Mouse (Mus musculus): ENCODE results near the gene Arrdc2. TPM values are rescaled to one million over a fixed set of nuclear protein-coding genes. Genes with fewer than 3 reads are reported as not detected.

Gene Arrdc2
- polyA plus RNA-seq, 1 experiment, result 49.9 TPM

DNA sequence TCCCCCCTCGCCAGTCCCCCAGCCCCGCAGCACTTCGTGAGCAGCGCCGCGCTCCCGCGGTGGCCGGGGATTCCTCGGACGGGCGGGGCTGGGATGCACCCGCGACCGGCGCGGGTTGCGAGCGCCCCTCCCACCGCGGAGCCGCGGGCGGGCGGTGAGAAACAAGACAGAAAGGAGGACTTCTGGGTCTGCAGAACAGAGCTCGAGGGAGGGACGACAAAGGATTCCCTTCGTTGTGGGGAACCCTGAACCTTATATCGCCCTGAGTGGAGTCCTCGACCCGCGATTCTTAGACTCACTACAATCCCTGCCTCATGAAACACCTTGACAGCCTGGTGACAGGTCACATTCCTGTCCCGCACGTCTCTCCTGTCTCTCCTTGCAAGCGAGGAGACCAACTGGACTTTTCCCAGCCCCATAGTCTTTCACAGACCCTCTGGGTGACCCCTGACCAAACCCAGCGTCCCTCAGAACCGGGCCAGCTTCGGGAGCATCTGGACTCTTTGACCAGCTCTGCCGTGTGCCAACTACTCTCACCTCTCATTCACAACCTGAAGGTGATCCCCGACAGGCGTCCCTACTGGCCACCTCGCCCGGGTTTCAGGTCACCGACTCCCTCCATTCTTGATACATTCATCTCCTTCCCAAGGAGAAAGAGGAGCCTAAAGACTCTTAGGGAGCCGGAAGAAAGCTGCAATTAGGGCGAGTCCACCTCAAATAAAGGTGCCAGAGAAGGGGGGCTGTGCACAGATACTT lies 24.6 kb upstream of the Arrdc2 start:
- Histone ChIP-seq H3K36me3 (ENCODE audit: control insufficient read depth, insufficient read depth, low read length) (peaks cover 6% of the 10 kb centered on the region), H3K4me1 (ENCODE audit: control insufficient read depth, insufficient read depth, insufficient read length, low read length) (peaks cover 26% of the 10 kb centered on the region), H3K4me3 (ENCODE audit: low read depth, low read length) (peak overlapping the region; percentile 38), H3K27me3 (ENCODE audit: control insufficient read depth, insufficient read depth, low read length) (peaks cover 34% of the 10 kb centered on the region), H3K27ac (ENCODE audit: insufficient read depth, low read depth, low read length) (no peak overlapping the region)
- 1% methylated on average over 46 of the region's 46 CpGs for WGBS
- no peak for TF ChIP-seq CTCF (IDR thresholded peaks at IDR 0.05; ENCODE audit: extremely low read depth, insufficient read length, insufficient replicate concordance, low read depth, low read length)
- no peak for TF ChIP-seq POLR2A (IDR thresholded peaks at IDR 0.05; ENCODE audit: low read depth, low read length)

DNA sequence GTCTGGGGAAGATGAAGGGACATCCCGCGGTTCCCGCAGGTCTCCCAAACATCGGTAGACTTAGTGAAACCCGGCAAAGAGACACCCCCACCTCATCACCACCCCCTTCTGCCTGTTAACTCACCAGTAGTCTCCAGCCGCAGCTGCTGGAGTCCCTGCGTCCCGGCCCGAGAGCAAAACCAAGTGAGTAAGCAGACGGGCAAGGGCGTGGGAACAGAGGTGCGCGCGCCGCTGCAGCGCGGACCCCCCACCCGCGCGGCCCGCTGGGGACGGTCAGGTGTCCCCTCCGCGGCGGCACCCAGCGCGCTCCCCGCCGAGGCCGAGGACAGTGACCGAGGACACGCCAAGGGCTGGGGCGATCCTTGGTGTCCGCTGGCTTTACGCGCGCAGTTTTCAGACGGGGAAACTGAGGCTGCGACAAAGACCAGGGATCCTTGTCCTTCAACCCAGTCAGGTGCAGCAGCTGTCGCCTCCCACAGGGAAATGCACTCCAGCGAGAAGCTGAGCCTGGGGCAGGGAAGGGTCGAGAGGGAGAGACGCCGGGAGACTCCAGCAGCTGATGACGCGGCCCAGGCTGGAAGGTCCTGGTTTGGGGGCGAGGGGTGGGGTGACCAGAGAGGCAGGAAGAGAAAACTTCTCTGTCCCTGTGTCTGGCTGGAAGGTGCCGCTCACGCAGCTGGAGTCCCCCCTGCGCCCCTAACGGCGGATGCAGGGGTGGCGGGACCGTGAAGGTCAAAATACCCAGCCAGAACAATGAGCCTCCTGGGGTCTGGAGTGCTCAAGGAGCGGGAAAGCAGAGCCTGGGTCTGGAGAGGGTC lies 23.5 kb upstream of the Arrdc2 start, which contains the start of gene Kcnn1:
Gene Kcnn1, minus strand, starts transcription at position 435 of the 818 bp plus-strand sequence.
- peaks cover 22% of the 10 kb centered on the region for H3K4me1 ChIP-seq (ENCODE audit: control insufficient read depth, insufficient read depth, insufficient read length, low read length)
- peaks cover 3% of the 10 kb centered on the region for H3K36me3 ChIP-seq (ENCODE audit: control insufficient read depth, insufficient read depth, low read length)
- no peak within 1 kb of the TSS for H3K27ac ChIP-seq (ENCODE audit: insufficient read depth, low read depth, low read length)
- TF ChIP-seq CTCF (IDR thresholded peaks at IDR 0.05; ENCODE audit: extremely low read depth, insufficient read length, insufficient replicate concordance, low read depth, low read length) (no peak), POLR2A (IDR thresholded peaks at IDR 0.05; ENCODE audit: low read depth, low read length) (no peak)
- WGBS, result 1% methylated on average over 55 of the region's 55 CpGs
- peak within 1 kb of the TSS; percentile 38 for H3K4me3 ChIP-seq (ENCODE audit: low read depth, low read length)
- H3K27me3 ChIP-seq (ENCODE audit: control insufficient read depth, insufficient read depth, low read length), result peaks cover 34% of the 10 kb centered on the region

DNA sequence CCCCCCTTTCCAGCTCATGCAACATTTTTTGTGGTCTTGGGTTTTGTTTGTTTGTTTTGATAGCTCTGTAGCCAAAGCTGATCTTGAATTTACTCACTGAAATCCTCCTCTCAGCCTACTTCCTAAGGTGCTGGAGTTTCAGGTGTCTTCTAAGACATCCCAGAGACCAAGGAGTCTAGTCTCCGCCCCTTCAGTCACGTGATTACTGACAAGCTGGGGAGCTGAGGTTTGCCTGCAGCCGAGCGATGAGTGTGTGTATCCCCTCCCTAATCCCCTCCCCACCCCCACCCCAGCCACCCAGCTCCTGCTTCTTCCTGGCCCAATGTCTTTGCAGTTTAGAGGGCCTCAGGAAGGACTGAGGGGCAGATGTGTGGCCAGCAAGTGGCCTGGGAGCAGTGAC lies 18.0 kb upstream of the Arrdc2 start:
- TF ChIP-seq POLR2A (IDR thresholded peaks at IDR 0.05; ENCODE audit: low read depth, low read length) (no peak), CTCF (IDR thresholded peaks at IDR 0.05; ENCODE audit: extremely low read depth, insufficient read length, insufficient replicate concordance, low read depth, low read length) (no peak)
- H3K27ac ChIP-seq (ENCODE audit: insufficient read depth, low read depth, low read length), result no peak overlapping the region
- peaks cover 8% of the 10 kb centered on the region for H3K27me3 ChIP-seq (ENCODE audit: control insufficient read depth, insufficient read depth, low read length)
- no peaks in the 10 kb centered on the region for H3K36me3 ChIP-seq (ENCODE audit: control insufficient read depth, insufficient read depth, low read length)
- H3K4me1 ChIP-seq (ENCODE audit: control insufficient read depth, insufficient read depth, insufficient read length, low read length), result peaks cover 6% of the 10 kb centered on the region
- WGBS, result 55% methylated on average over 4 of the region's 4 CpGs
- H3K4me3 ChIP-seq (ENCODE audit: low read depth, low read length), result no peak overlapping the region

GRCm38 (mm10) chr8:70856541-70857197 lies 17.1 kb upstream of the Arrdc2 start:
- Histone ChIP-seq H3K4me1 (ENCODE audit: control insufficient read depth, insufficient read depth, insufficient read length, low read length) (peaks cover 6% of the 10 kb centered on the region), H3K27ac (ENCODE audit: insufficient read depth, low read depth, low read length) (no peak overlapping the region), H3K27me3 (ENCODE audit: control insufficient read depth, insufficient read depth, low read length) (no peaks in the 10 kb centered on the region; the same call in 1 of the 2 replicates), H3K36me3 (ENCODE audit: control insufficient read depth, insufficient read depth, low read length) (no peaks in the 10 kb centered on the region), H3K4me3 (ENCODE audit: low read depth, low read length) (peak overlapping the region; percentile 65)
- 6% methylated on average over 33 of the region's 33 CpGs for WGBS
- TF ChIP-seq CTCF (IDR thresholded peaks at IDR 0.05; ENCODE audit: extremely low read depth, insufficient read length, insufficient replicate concordance, low read depth, low read length) (no peak), POLR2A (IDR thresholded peaks at IDR 0.05; ENCODE audit: low read depth, low read length) (no peak)

GRCm38 (mm10) chr8:70856028-70856427 lies 16.5 kb upstream of the Arrdc2 start:
- no peak for TF ChIP-seq POLR2A (IDR thresholded peaks at IDR 0.05; ENCODE audit: low read depth, low read length)
- no peak for TF ChIP-seq CTCF (IDR thresholded peaks at IDR 0.05; ENCODE audit: extremely low read depth, insufficient read length, insufficient replicate concordance, low read depth, low read length)
- peaks cover 6% of the 10 kb centered on the region for H3K4me1 ChIP-seq (ENCODE audit: control insufficient read depth, insufficient read depth, insufficient read length, low read length)
- H3K4me3 ChIP-seq (ENCODE audit: low read depth, low read length), result no peak overlapping the region
- no peak overlapping the region for H3K27ac ChIP-seq (ENCODE audit: insufficient read depth, low read depth, low read length)
- H3K27me3 ChIP-seq (ENCODE audit: control insufficient read depth, insufficient read depth, low read length), result no peaks in the 10 kb centered on the region; the same call in 1 of the 2 replicates
- 66% methylated on average over 5 of the region's 5 CpGs for WGBS
- H3K36me3 ChIP-seq (ENCODE audit: control insufficient read depth, insufficient read depth, low read length), result no peaks in the 10 kb centered on the region

DNA sequence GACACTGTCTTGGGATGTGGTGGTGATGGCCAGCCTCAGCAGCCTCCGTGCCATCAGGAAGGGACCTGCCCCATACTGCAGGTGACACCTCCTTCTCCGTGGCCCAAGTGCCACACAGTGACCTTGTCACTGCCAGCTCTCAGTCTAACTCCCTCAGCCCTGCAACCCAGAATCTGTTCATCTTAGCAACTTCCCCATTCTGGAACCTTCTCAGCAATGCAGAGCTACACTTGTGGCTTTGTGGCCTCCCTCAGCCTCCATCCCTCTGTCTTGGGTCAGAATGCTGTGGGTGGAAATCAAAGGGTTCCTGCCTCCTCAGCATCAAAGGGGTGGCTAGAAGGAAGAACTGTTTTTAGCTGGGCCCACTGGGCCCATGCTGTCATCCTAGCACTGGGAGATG lies 14.3 kb upstream of the Arrdc2 start:
- Histone ChIP-seq H3K4me1 (ENCODE audit: control insufficient read depth, insufficient read depth, insufficient read length, low read length) (peaks cover 6% of the 10 kb centered on the region), H3K4me3 (ENCODE audit: low read depth, low read length) (no peak overlapping the region), H3K27ac (ENCODE audit: insufficient read depth, low read depth, low read length) (no peak overlapping the region), H3K27me3 (ENCODE audit: control insufficient read depth, insufficient read depth, low read length) (no peaks in the 10 kb centered on the region; the same call in 1 of the 2 replicates), H3K36me3 (ENCODE audit: control insufficient read depth, insufficient read depth, low read length) (no peaks in the 10 kb centered on the region)
- TF ChIP-seq CTCF (IDR thresholded peaks at IDR 0.05; ENCODE audit: extremely low read depth, insufficient read length, insufficient replicate concordance, low read depth, low read length), result no peak
- no peak for TF ChIP-seq POLR2A (IDR thresholded peaks at IDR 0.05; ENCODE audit: low read depth, low read length)
- 72% methylated on average over 2 of the region's 2 CpGs for WGBS
